Mouse (Mus musculus) adrenal gland, adult 18-20 months (tissue): Measurements from ENCODE around the gene Pitpnb. TPM values are rescaled to one million over a fixed set of nuclear protein-coding genes. Genes with fewer than 3 reads are reported as not detected.

Experiments used
- DNase-seq, 2 experiments: peaks; one replicate each; pipeline ENCODE4 v3.0.0; 2021 to 2022; ENCODE audit warnings: low spot score in 2 of 2
- total RNA-seq, 2 experiments: library from RNA; stranded (reverse); gene quantifications; 1 replicate in 1 of 2; 2 replicates in 1 of 2; pipeline ENCODE4 v1.2.3; 2021

Gene Pitpnb
- total RNA-seq, 2 experiments from 2014 or later: 85.0 to 87.1 TPM

GRCm38 (mm10) chr5:111394198-111395053 lies 63.9 kb downstream of the Pitpnb start:
- DNase-seq: no peak

- no peak for DNase-seq
Measured at GRCm38 (mm10) chr5:111395771-111396170, 65.2 kb downstream of the Pitpnb start.

DNA sequence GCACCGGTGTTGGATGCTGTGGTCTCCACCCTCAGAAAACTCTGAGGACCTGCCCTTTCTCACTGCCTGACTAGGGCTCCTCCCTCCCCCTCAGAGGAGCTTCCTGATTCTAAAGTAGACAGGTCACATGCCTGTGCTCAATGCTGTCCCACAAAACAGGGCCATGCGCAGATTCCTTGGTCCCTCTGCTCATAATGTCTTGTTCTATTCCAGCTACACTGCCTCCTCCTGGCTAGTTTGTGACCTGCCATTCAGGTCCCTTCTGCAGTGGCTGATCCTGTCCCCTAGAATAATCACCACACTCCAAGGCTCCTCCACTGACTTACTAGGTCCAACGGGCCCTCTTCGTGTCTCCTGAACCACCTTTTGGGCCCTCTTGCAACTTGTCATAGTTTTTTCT lies 65.6 kb downstream of the Pitpnb start:
- no peak for DNase-seq

- DNase-seq: no peak
Measured at GRCm38 (mm10) chr5:111398471-111398870, 67.9 kb downstream of the Pitpnb start.

DNA sequence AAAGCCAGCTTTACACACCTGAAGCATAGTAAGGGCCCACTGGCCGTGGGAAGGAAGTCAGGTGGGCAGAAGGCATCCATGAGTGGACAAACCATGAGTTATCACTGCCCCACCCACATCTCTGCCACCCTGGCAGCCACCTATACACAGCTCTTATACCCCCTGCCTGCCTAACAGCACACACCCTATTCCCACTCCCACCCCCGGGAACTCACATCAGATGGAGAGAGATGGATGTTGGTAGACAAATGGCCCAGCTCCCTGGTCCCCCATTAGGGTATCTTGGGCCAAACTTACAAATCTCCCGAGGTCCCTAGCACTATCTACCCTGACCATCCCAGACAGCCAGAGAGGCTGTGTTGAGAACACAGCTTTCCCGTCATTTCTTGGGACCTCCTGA lies 68.7 kb downstream of the Pitpnb start:
- no peak for DNase-seq

GRCm38 (mm10) chr5:111401879-111402650 lies 71.5 kb downstream of the Pitpnb start:
- DNase-seq: no peak

DNA sequence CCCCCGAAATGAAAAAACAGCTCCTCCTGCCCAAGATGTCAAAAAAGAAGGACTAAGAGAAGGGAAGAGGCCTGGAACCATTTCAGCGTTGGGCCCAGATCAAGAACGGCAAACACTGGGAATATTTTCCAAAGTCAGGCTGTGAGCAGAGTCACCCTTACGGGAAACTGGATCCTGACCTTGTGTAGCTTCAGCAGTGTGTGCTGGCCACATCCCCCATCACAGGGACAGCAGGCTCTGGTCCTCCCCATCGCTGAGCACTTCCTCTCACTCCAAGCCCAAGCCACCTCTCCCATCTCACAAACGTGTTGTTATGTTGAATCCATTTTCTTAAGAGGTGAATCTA lies 72.1 kb downstream of the Pitpnb start:
- DNase-seq: no peak

- DNase-seq: no peak
Measured at GRCm38 (mm10) chr5:111404721-111405120, 74.2 kb downstream of the Pitpnb start.

DNA sequence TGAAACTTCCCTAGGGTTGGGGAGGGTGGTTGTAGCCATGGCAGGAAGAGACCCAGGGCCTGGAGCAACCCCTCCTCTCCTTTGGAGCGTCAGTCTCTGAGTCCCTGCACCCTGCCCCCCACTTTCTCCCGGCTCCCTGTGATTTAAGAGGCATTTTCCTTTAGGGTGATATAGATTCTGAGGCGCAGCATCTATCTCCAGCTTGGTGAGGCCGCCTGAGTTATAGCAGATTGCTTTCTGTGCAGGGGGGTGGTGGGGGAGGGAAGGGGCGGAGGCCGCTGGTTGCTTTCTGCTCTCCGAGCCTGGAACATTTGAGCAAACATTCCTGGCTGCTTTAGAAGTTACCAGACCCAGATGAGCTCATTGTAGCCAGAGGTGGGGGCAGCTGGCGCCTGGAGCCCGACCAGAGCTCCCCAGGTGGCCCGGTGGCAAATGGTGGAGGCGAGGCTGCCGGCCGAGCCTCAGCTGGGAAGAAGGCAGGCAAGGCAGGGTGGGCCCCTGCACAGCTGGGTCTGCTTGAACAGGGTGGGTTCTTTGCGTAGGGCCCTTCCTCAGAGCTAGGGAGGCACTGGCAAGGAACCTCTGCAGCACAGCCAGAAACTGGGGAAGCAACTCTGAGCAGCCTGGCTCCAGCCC lies 78.0 kb downstream of the Pitpnb start:
- no peak for DNase-seq

DNA sequence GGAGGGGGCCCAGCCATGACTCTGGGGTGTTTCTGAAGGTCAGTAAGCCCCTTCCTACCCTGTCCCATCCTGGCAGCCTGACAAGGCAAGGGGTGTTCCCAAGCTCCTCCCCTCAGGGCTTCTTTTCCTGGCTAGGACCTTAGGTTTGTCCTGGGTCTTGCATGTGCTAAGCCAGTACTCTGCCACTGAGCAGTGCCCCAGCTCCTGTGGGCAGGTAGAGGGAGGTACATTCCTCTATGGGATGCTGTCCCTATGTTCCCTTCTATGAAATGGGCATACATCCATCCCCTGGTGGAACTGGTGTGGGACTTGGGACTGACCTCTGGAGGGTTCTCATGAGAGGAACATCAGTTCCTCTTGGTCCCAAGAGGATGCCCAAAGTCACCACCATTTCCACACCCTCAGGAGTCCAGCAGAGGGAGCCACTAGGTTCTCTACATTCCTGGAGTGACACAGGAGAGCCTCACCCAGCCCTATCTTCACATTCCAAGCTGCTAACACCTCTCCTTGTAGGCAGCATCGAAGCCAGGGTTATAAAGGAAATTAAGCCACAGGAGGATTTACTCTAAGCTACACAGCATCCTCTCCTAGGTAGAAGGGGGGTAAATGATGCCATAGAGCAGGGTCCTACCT lies 79.0 kb downstream of the Pitpnb start:
- no peak for DNase-seq

DNA sequence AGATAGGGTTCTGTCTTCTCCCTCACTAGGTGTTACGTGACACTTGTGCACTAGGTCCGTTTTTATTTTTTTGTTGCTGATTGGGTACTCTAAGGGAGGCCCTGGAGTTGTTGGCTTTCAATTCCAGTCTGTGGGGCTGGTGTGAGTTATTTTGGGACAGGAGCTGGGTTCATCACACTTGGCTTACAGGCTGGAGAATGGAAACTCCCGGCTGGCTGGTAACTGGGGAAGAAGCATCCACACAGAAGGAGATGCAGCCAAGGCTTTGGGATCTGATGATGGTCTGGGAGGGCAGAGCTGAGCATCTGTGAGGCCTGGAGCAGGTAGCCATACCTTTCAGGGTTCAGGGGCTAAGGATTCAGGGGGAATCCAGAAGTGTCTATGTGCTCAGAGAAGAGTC lies 80.1 kb downstream of the Pitpnb start:
- DNase-seq: no peak

DNA sequence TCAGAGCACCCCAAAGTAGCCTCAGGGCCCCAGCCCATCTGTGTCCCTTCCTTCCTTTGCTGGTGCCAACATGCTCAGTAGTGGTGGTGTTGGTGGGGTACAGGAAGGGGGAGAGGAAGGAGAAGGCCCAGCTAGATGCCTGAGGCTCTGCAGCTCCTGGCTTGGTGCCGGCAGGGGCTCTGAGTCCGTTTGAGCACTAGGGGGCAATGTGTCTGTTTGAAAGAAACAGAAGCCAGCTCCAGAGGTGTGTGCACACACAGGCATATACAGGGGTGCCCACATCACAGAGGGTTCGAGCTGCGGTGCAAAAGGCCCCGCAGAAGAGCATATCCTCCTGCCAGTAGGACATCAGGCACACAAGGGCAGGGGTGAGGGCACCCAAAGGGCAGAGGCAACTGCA lies 83.6 kb downstream of the Pitpnb start:
- DNase-seq: peak; percentile 53 to 69

DNA sequence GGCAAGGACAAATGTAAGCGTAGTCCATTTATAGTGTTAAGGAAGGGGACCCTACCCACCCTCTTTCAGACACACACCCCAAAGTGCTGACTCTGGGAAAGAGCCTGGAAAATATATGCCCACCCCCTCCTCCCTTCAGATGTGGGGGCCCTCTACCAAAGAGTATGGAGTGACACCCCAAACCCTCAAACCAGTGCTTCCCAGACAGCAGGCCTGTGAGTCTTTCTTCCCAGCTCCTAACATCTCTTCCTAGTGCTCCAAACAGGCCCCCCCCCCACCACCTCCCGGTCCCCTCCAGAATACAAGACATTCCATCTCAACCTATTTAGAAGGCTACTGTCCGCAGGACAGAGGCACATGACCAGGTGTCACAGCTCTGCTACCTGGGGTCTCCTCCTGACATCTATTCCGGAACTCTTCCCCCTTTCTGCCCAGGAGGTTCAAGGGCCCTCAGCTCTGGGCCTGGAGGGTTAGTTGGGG lies 84.2 kb downstream of the Pitpnb start:
- no peak for DNase-seq

DNA sequence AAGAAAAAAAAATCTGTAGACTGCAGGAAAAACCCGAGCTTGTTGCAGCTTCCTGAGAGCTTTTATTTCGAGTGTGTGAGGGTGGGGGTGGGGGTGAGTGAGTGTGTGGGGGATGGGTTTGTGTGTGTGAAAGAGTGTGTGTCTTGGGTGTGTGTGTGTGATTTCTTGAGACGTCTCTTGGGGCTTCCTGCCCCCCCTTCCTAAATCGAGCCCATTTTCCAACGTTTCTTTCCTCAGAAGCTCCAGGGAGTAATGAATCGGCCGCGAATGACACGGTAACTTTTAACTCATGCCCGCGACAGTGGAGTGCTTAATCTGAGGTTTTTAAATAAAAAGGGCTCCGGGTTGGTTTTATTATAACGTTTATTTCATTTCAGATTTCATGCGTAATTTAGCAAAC lies 85.0 kb downstream of the Pitpnb start:
- DNase-seq: no peak

GRCm38 (mm10) chr5:111416048-111416447 lies 85.5 kb downstream of the Pitpnb start:
- DNase-seq: no peak

DNA sequence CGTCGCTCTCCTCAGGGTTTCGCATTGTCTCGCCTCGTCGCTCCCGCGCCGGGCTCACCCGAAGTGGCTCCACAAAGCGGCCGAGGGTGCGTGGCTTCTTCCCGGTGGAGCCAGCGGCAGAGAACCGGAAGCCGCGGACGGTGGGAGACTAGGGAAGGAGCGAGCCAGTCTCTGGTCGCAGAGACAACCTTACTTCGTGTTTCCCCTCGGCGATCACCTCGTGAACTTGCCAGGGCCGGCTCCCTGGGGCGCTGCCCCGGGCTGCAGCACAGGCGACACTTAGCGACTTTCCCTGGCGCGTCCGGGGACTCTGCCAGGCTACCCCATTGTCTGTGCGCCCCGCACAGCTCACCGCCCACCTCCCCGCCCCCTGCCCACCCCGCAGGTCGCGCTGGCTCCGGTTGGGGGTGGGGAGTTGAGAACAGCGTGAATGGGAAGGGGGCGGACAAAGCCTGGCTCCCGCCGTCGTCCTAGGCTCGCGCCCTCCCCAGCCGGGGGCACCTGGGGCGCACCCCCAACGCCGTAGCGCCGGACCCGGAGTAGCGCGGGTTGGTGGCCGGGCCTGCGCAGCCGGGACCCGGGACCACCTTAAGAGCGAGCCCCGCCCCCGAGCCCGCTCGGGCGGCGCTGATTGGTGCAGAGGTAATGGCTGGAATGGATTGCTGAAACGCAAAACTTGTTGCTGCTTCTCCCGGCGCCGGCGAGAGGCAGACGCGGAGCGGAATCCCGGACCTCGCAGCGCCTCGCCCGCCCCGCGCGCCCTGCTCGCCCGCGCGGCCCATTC lies 86.2 kb downstream of the Pitpnb start, which contains the start of gene Mn1:
Gene Mn1 (plus strand): TSS at position 772 of the 784 bp plus-strand sequence.
- DNase-seq: peak; percentile 66 to 78

- DNase-seq: no peak
Measured at GRCm38 (mm10) chr5:111417378-111418131, 87.0 kb downstream of the Pitpnb start.

GRCm38 (mm10) chr5:111418202-111419120 lies 87.9 kb downstream of the Pitpnb start:
- DNase-seq: no peak
